In genomic region chr10:82666436-82667234, GRCm38 (mm10) we compare ENCODE assay signal across 8 mouse cellular contexts. TPM values are rescaled to one million over a fixed set of nuclear protein-coding genes. Genes with fewer than 3 reads are reported as not detected.
DNase-seq lines count a peak whose midpoint lies in the region; ATAC-seq and TF ChIP-seq lines count a peak whose summit lies in the region.

No protein-coding gene starts in this region.

- H3K4me2 ChIP-seq in forebrain, postnatal 0 days (ENCODE audit: low read depth), result peak overlapping the region; percentile 18
- H3K4me2 ChIP-seq in neural tube, embryonic 15.5 days, result peak overlapping the region; percentile 50

- peak; percentile 94 for DNase-seq in MEL (ENCODE audit: low read depth, low spot score)
- DNase-seq in cerebellum, adult 2 months, result peak; percentile 88 to 91
- peak; percentile 92 for DNase-seq in forebrain, postnatal 0 days
- DNase-seq in heart, postnatal 36 days, result peak; percentile 78 to 86
- DNase-seq in layer of hippocampus, adult 18-20 months (ENCODE audit: low spot score in 2 of 2), result peak; percentile 81 to 96
- peak; percentile 84 to 88 for DNase-seq in lung, adult 18-20 months
- peak; percentile 91 for DNase-seq in testis, postnatal 10 days (ENCODE audit: low spot score)

- H3K9ac ChIP-seq in MEL (ENCODE audit: control insufficient read depth, low read depth, low read length, poor library complexity, severe bottlenecking), result peak overlapping the region; percentile 70
- H3K9ac ChIP-seq in forebrain, postnatal 0 days, result no peak overlapping the region
- H3K9ac ChIP-seq in neural tube, embryonic 15.5 days (replicated peaks), result 0 out of 2 replicates have a peak overlapping the region, but pooled peaks have one; percentile 38

- peak; percentile 82 for ATAC-seq in forebrain, postnatal 0 days
- peak; percentile 94 for ATAC-seq in neural tube, embryonic 15.5 days (ENCODE audit: low FRiP score)

- 0 out of 4 replicates have a peak, but pooled peaks of 1 of the 2 experiments have one; percentile 30 for TF ChIP-seq POLR2A in MEL (IDR thresholded peaks at IDR 0.05; ENCODE audit: control insufficient read depth in 1 of 2, insufficient read depth in 1 of 2, low read depth in 1 of 2, low read length in 2 of 2, poor library complexity in 1 of 2)
- TF ChIP-seq POLR2A in cerebellum, adult 2 months (IDR thresholded peaks at IDR 0.05; ENCODE audit: borderline replicate concordance, insufficient read depth, low read length), result no peak

- H3K27ac ChIP-seq in MEL (ENCODE audit: control insufficient read depth, low read depth, low read length), result peak overlapping the region; percentile 17; the same call in 1 of the 2 replicates
- no peak overlapping the region for H3K27ac ChIP-seq in cerebellum, adult 2 months (ENCODE audit: insufficient read depth, low read length)
- H3K27ac ChIP-seq in forebrain, postnatal 0 days (ENCODE audit: low read depth, low read length), result no peak overlapping the region
- H3K27ac ChIP-seq in neural tube, embryonic 15.5 days (replicated peaks), result no peak overlapping the region

- H3K27me3 ChIP-seq in MEL (ENCODE audit: control insufficient read depth in 1 of 2, insufficient read depth in 2 of 2, low read length in 2 of 2), result no peaks in the 10 kb centered on the region
- no peaks in the 10 kb centered on the region for H3K27me3 ChIP-seq in cerebellum, adult 2 months (ENCODE audit: control insufficient read depth, insufficient read depth, low read length)
- no peaks in the 10 kb centered on the region for H3K27me3 ChIP-seq in forebrain, postnatal 0 days (ENCODE audit: insufficient read depth, low read length)
- no peaks in the 10 kb centered on the region for H3K27me3 ChIP-seq in neural tube, embryonic 15.5 days (replicated peaks)

- H3K9me3 ChIP-seq in MEL (replicated peaks; ENCODE audit: insufficient read depth, low read length), result no peaks in the 10 kb centered on the region
- no peaks in the 10 kb centered on the region for H3K9me3 ChIP-seq in forebrain, postnatal 0 days (ENCODE audit: low read length)
- H3K9me3 ChIP-seq in neural tube, embryonic 15.5 days (replicated peaks), result no peaks in the 10 kb centered on the region

- TF ChIP-seq CTCF in MEL (IDR thresholded peaks at IDR 0.05 in 2 of 3, conservative IDR thresholded peaks at IDR 0.05 in 1 of 3; ENCODE audit: control insufficient read depth in 1 of 3, insufficient read depth in 1 of 3, low read depth in 2 of 3, low read length in 3 of 3, poor library complexity in 1 of 3, severe bottlenecking in 1 of 3), result peak; percentile 58 to 80 (median 75); a peak in 5 of 6 replicates
- TF ChIP-seq CTCF in cerebellum, adult 2 months (IDR thresholded peaks at IDR 0.05; ENCODE audit: borderline replicate concordance, insufficient read depth, low read depth, low read length), result peak; percentile 89
- TF ChIP-seq CTCF in forebrain, postnatal 0 days (IDR thresholded peaks at IDR 0.05; ENCODE audit: low read depth), result peak; percentile 98

- H3K79me2 ChIP-seq in MEL (ENCODE audit: control insufficient read depth, insufficient read depth, low read length, poor library complexity), result no peaks in the 10 kb centered on the region; the same call in 1 of the 2 replicates

- no peaks in the 10 kb centered on the region for H3K36me3 ChIP-seq in MEL (ENCODE audit: control insufficient read depth in 1 of 2, insufficient read depth in 2 of 2, low read length in 2 of 2)
- H3K36me3 ChIP-seq in forebrain, postnatal 0 days (ENCODE audit: insufficient read depth), result no peaks in the 10 kb centered on the region
- no peaks in the 10 kb centered on the region for H3K36me3 ChIP-seq in neural tube, embryonic 15.5 days

- peak overlapping the region; percentile 57 to 65 for H3K4me3 ChIP-seq in MEL (ENCODE audit: control insufficient read depth in 1 of 2, insufficient read depth in 1 of 2, low read depth in 2 of 2, low read length in 2 of 2)
- peak overlapping the region; percentile 50 for H3K4me3 ChIP-seq in cerebellum, adult 2 months (replicated peaks; ENCODE audit: insufficient read depth, low read depth, low read length)
- H3K4me3 ChIP-seq in forebrain, postnatal 0 days (ENCODE audit: low read depth, low read length), result no peak overlapping the region
- no peak overlapping the region; the same call in 1 of the 2 replicates for H3K4me3 ChIP-seq in neural tube, embryonic 15.5 days (replicated peaks)

- 14% methylated on average over 22 of the region's 22 CpGs for WGBS in cerebellum, adult 2 months
- WGBS in forebrain, postnatal 0 days, result 17% methylated on average over 22 of the region's 22 CpGs
- WGBS in neural tube, embryonic 15.5 days, result 22% methylated on average over 22 of the region's 22 CpGs

- 0 out of 4 replicates have a peak, but pooled peaks cover 0 to 2% of the 10 kb centered on the region in 2 experiments for H3K4me1 ChIP-seq in MEL (ENCODE audit: control insufficient read depth in 1 of 2, insufficient read depth in 2 of 2, low read length in 2 of 2)
- H3K4me1 ChIP-seq in cerebellum, adult 2 months (ENCODE audit: control insufficient read depth, insufficient read depth, low read length), result peaks cover 9% of the 10 kb centered on the region
- H3K4me1 ChIP-seq in forebrain, postnatal 0 days (ENCODE audit: insufficient read depth), result no peaks in the 10 kb centered on the region
- peaks cover 3% of the 10 kb centered on the region; the same call in 1 of the 2 replicates for H3K4me1 ChIP-seq in neural tube, embryonic 15.5 days

- peak; percentile 77 for TF ChIP-seq RAD21 in MEL (IDR thresholded peaks at IDR 0.05; ENCODE audit: low read depth, low read length)

- intact Hi-C loops in heart, postnatal 36 days (cut with DNase I), result loop anchor here (2.0 kb wide), 4 partner anchors 32 to 234 kb away; no protein-coding TSS in a partner anchor

- TF ChIP-seq EP300 in MEL (IDR thresholded peaks at IDR 0.05; ENCODE audit: low read depth in 1 of 2, low read length in 2 of 2), result peak in 1 of 2 experiments; percentile 38; a peak in 1 of 4 replicates

TF ChIP-seq in MEL, 35 proteins besides CTCF, POLR2A, EP300 and RAD21 (continues in another document):
- TF ChIP-seq MEF2A (IDR thresholded peaks at IDR 0.05; ENCODE audit: extremely low read depth, insufficient replicate concordance, low read depth, low read length, poor library complexity, severe bottlenecking), result no peak
- no peak for TF ChIP-seq POLR2AphosphoS5 (IDR thresholded peaks at IDR 0.05; ENCODE audit: borderline replicate concordance, low read depth, low read length)
- no peak for TF ChIP-seq TBP (IDR thresholded peaks at IDR 0.05; ENCODE audit: low read depth, low read length)
- peak; percentile 72 for TF ChIP-seq GATA1 (IDR thresholded peaks at IDR 0.05; ENCODE audit: low read depth, low read length)
- TF ChIP-seq CHD2 (IDR thresholded peaks at IDR 0.05; ENCODE audit: low read length), result no peak
- no peak for TF ChIP-seq MAZ (IDR thresholded peaks at IDR 0.05; ENCODE audit: low read depth, low read length)
- no peak for TF ChIP-seq NELFE (IDR thresholded peaks at IDR 0.05; ENCODE audit: low read depth, low read length)
- TF ChIP-seq ELF1 (IDR thresholded peaks at IDR 0.05; ENCODE audit: low read depth, low read length), result no peak
- no peak for TF ChIP-seq NRF1 (IDR thresholded peaks at IDR 0.05; ENCODE audit: insufficient read depth, low read depth, low read length, poor library complexity, severe bottlenecking)
- TF ChIP-seq ZC3H11A (IDR thresholded peaks at IDR 0.05; ENCODE audit: low read depth, low read length), result peak; percentile 90

RNA-seq across cellular contexts. Expression of gene Glt8d2, which starts 23.8 kb away (rescaled TPM):
- total RNA-seq in MEL (2012; rRNA removed), result 0.15 and 0.23 TPM in 2 replicates
- polyA plus RNA-seq in MEL (2012; ENCODE audit: insufficient read depth in 1 of 2, insufficient read length in 2 of 2, low read depth in 1 of 2, low replicate concordance in 2 of 2, missing spikeins in 1 of 2), result under 1 TPM in 1 of 2 experiments, not detected in 1; 0.54 TPM
- 1.1 TPM in 2 replicates for polyA plus RNA-seq in cerebellum, adult 2 months (2012; rRNA removed)
- total RNA-seq in forebrain, postnatal 0 days (2014; rRNA removed), result 1.9 and 3.0 TPM in 2 replicates
- polyA plus RNA-seq in forebrain, postnatal 0 days (2015; fragmentation: Nextera tagmentation; extraction: Ambion mirVana), result 1.9 and 2.4 TPM in 2 replicates
- total RNA-seq in heart, postnatal 36 days (2021), result 1 to 10 TPM; 3.7 to 6.2 TPM
- total RNA-seq in layer of hippocampus, adult 18-20 months (2021), result 10 to 100 TPM; 20.1 to 23.8 TPM
- 1.8 and 2.7 TPM in 2 replicates for polyA plus RNA-seq in neural tube, embryonic 15.5 days (2015; fragmentation: Nextera tagmentation; extraction: Ambion mirVana)

RNA-seq across cellular contexts. Expression of gene Hcfc2, which starts 29.3 kb away (rescaled TPM):
- total RNA-seq in MEL (2012; rRNA removed), result 21.0 and 22.9 TPM in 2 replicates
- polyA plus RNA-seq in MEL (2012; ENCODE audit: insufficient read depth in 1 of 2, insufficient read length in 2 of 2, low read depth in 1 of 2, low replicate concordance in 2 of 2, missing spikeins in 1 of 2), result 10 to 100 TPM in 1 of 2 experiments, not detected in 1; 20.9 TPM
- 32.5 and 34.0 TPM in 2 replicates for polyA plus RNA-seq in cerebellum, adult 2 months (2012; rRNA removed)
- 31.2 and 31.5 TPM in 2 replicates for total RNA-seq in forebrain, postnatal 0 days (2014; rRNA removed)
- polyA plus RNA-seq in forebrain, postnatal 0 days (2015; fragmentation: Nextera tagmentation; extraction: Ambion mirVana), result 21.5 and 31.1 TPM in 2 replicates
- total RNA-seq in heart, postnatal 36 days (2021), result 10 to 100 TPM; 28.3 to 30.8 TPM
- 10 to 100 TPM; 51.9 TPM for total RNA-seq in layer of hippocampus, adult 18-20 months (2021)
- 31.3 and 37.5 TPM in 2 replicates for polyA plus RNA-seq in neural tube, embryonic 15.5 days (2015; fragmentation: Nextera tagmentation; extraction: Ambion mirVana)

RNA-seq across cellular contexts. Expression of gene Tdg, which starts 37.0 kb away (rescaled TPM):
- 27.6 and 30.0 TPM in 2 replicates for total RNA-seq in MEL (2012; rRNA removed)
- 10 to 100 TPM in 1 of 2 experiments, not detected in 1; 79.1 TPM for polyA plus RNA-seq in MEL (2012; ENCODE audit: insufficient read depth in 1 of 2, insufficient read length in 2 of 2, low read depth in 1 of 2, low replicate concordance in 2 of 2, missing spikeins in 1 of 2)
- polyA plus RNA-seq in cerebellum, adult 2 months (2012; rRNA removed), result 59.1 and 59.6 TPM in 2 replicates
- total RNA-seq in forebrain, postnatal 0 days (2014; rRNA removed), result 85.0 and 99.5 TPM in 2 replicates
- 132 and 142 TPM in 2 replicates for polyA plus RNA-seq in forebrain, postnatal 0 days (2015; fragmentation: Nextera tagmentation; extraction: Ambion mirVana)
- total RNA-seq in heart, postnatal 36 days (2021), result 10 to 100 TPM; 13.0 to 14.7 TPM
- 10 to 100 TPM; 32.6 to 35.1 TPM for total RNA-seq in layer of hippocampus, adult 18-20 months (2021)
- polyA plus RNA-seq in neural tube, embryonic 15.5 days (2015; fragmentation: Nextera tagmentation; extraction: Ambion mirVana), result 133 and 134 TPM in 2 replicates

RNA-seq across cellular contexts. Expression of gene 1190007I07Rik, which starts 43.6 kb away (rescaled TPM):
- 29.0 and 33.1 TPM in 2 replicates for total RNA-seq in MEL (2012; rRNA removed)
- 100 to 1,000 TPM in 1 of 2 experiments, 10 to 100 TPM in 1; 49.7 to 823 TPM for polyA plus RNA-seq in MEL (2012; ENCODE audit: insufficient read depth in 1 of 2, insufficient read length in 2 of 2, low read depth in 1 of 2, low replicate concordance in 2 of 2, missing spikeins in 1 of 2)
- polyA plus RNA-seq in cerebellum, adult 2 months (2012; rRNA removed), result 34.6 and 39.1 TPM in 2 replicates
- total RNA-seq in forebrain, postnatal 0 days (2014; rRNA removed), result 21.0 and 28.7 TPM in 2 replicates
- polyA plus RNA-seq in forebrain, postnatal 0 days (2015; fragmentation: Nextera tagmentation; extraction: Ambion mirVana), result 29.4 and 29.8 TPM in 2 replicates
- total RNA-seq in heart, postnatal 36 days (2021), result 10 to 100 TPM; 25.3 to 28.8 TPM
- total RNA-seq in layer of hippocampus, adult 18-20 months (2021), result 10 to 100 TPM; 17.8 to 20.7 TPM
- polyA plus RNA-seq in neural tube, embryonic 15.5 days (2015; fragmentation: Nextera tagmentation; extraction: Ambion mirVana), result 39.3 and 44.6 TPM in 2 replicates

Comparison
In these comparisons a context has a peak if more than half of its experiments do, and no peak if none do; other contexts are left out.
1. H3K4me3 ChIP-seq: peak in MEL (2 of 2) and cerebellum, adult 2 months (single experiment); none in forebrain, postnatal 0 days (single experiment) and neural tube, embryonic 15.5 days (single experiment).
2. Peak in every context shown above with its lines, with median percentiles within 50 percentile points of each other: DNase-seq and CTCF ChIP-seq.